Mouse (Mus musculus) liver, adult 2 months (tissue): ENCODE results near the gene Ahcy.

Experiments
- CTCF ChIP-seq: fragments of 200-500 bp; IDR thresholded peaks from 2 replicates; pipeline ENCODE4 v1.5.1; 2011; ENCODE audit warnings: low read depth, low read length, control low read depth
- POLR2A ChIP-seq: fragments of 200-500 bp; IDR thresholded peaks from 2 replicates; pipeline ENCODE4 v1.6.1; 2011; ENCODE audit warnings: low read length, control low read depth; ENCODE audit not compliant: insufficient read depth; ENCODE audit errors: extremely low read depth

- no peak for TF ChIP-seq CTCF
- TF ChIP-seq POLR2A = no peak
Measured at GRCm38 (mm10) chr2:155099994-155100795, 25.9 kb upstream of the Ahcy start.
